Mouse (Mus musculus) heart, adult 2 months (tissue): ENCODE data around the gene Myl7.

Source experiments
- CTCF ChIP-seq: fragments of 200-600 bp; IDR thresholded peaks from 2 replicates; pipeline ENCODE4 v1.8.1; 2022; ENCODE audit warnings: antibody characterized with exemption, mild to moderate bottlenecking, moderate library complexity
- EP300 ChIP-seq: fragments of 200-500 bp; IDR thresholded peaks from 2 replicates; pipeline ENCODE4 v1.6.1; 2011; ENCODE audit warnings: low read depth, low read length, control low read depth; ENCODE audit not compliant: insufficient read depth
- POLR2A ChIP-seq: fragments of 200-500 bp; IDR thresholded peaks from 2 replicates; pipeline ENCODE4 v1.6.1; 2011; ENCODE audit warnings: mild to moderate bottlenecking, low read depth, low read length, control low read depth; ENCODE audit not compliant: insufficient read depth

GRCm38 (mm10) chr11:5873192-5873591 is 25.4 kb downstream of the Myl7 start:
- TF ChIP-seq EP300 (no peak), CTCF (no peak), POLR2A (no peak)
